Mouse (Mus musculus) midbrain, postnatal 0 days (tissue): ENCODE results near the gene Fam89b. TPM values are rescaled to one million over a fixed set of nuclear protein-coding genes. Genes with fewer than 3 reads are reported as not detected.
"Not testable (repeated sequence)": the region's sequence is repeated elsewhere in the genome, so short reads cannot be mapped to it uniquely, and the experiment has no call there.

Experiments used
- ATAC-seq: fragments of 200-750 bp; cut with Nextera tagmentation; 2 replicates; pipeline ENCODE4 v1.8.0; 2017; ENCODE audit warnings: moderate number of reproducible peaks, mild to moderate bottlenecking, moderate TSS enrichment, moderate library complexity; ENCODE audit not compliant: low FRiP score
- DNase-seq: peaks from one replicate; pipeline ENCODE4 v3.0.0-alpha.2; 2015; ENCODE audit warnings: low spot score
- H3K27ac ChIP-seq: fragments of 300-500 bp; sonication (generic); 2 replicates; pipeline ENCODE4 v1.5.1; 2014; ENCODE audit warnings: low read depth, mild to moderate bottlenecking, low read length, mixed read lengths
- H3K27me3 ChIP-seq: fragments of 300-500 bp; sonication (generic); 2 replicates; pipeline ENCODE4 v1.6.1; 2014; ENCODE audit warnings: low read length, control low read depth, mixed read lengths; ENCODE audit not compliant: insufficient read depth
- H3K36me3 ChIP-seq: fragments of 300-500 bp; sonication (generic); 2 replicates; pipeline ENCODE4 v1.6.1; 2014; ENCODE audit warnings: low read length, control low read depth, mixed read lengths; ENCODE audit not compliant: insufficient read depth
- H3K4me1 ChIP-seq: fragments of 300-500 bp; sonication (generic); 2 replicates; pipeline ENCODE4 v1.6.1; 2014; ENCODE audit warnings: mild to moderate bottlenecking, control low read depth, antibody characterized with exemption, low read length, mixed read lengths; ENCODE audit not compliant: insufficient read depth
- H3K4me2 ChIP-seq: fragments of 300-500 bp; sonication (generic); 2 replicates; pipeline ENCODE4 v1.6.1; 2014; ENCODE audit warnings: low read depth, mild to moderate bottlenecking, low read length, mixed read lengths; ENCODE audit not compliant: poor library complexity, severe bottlenecking
- H3K4me3 ChIP-seq: fragments of 300-500 bp; sonication (generic); 2 replicates; pipeline ENCODE4 v1.5.1; 2014; ENCODE audit warnings: low read depth, mild to moderate bottlenecking, low read length, moderate library complexity
- H3K9ac ChIP-seq: fragments of 300-500 bp; sonication (generic); replicated peaks from 2 replicates; pipeline ENCODE4 v1.6.1; 2014; ENCODE audit warnings: mild to moderate bottlenecking, low read length, moderate library complexity, mixed read lengths; ENCODE audit not compliant: poor library complexity, severe bottlenecking
- H3K9me3 ChIP-seq: fragments of 300-500 bp; sonication (generic); 2 replicates; pipeline ENCODE4 v1.6.1; 2016; ENCODE audit warnings: low read length, control low read depth
- CTCF ChIP-seq: IDR thresholded peaks from 2 replicates; pipeline ENCODE4 v1.5.1; 2016; ENCODE audit warnings: antibody characterized with exemption, mild to moderate bottlenecking
- WGBS: fragments of 180-500 bp; shearing (Covaris S2); extraction: QIAGEN DNeasy Blood & Tissue Kit; methylation state at CpG from one replicate; pipeline ENCODE4 v1.1.7; 2014; 5-methylcytosine and 5-hydroxymethylcytosine counted together
- polyA plus RNA-seq: library from polyadenylated mRNA; unstranded; fragments of >200 nt; fragmentation: Nextera tagmentation; extraction: Ambion mirVana; gene quantifications from 2 replicates; pipeline ENCODE4 v1.2.1, GENCODE M21; 2015
- total RNA-seq: library from RNA; depleted of rRNA; stranded (reverse); fragments of >200 nt; gene quantifications from 2 replicates; pipeline ENCODE4 v1.2.3, GENCODE M21; 2014

Gene Fam89b
- total and polyA plus RNA-seq, 2 experiments from 2014 or later = 126 to 178 TPM

- no peaks in the 10 kb centered on the region for H3K27me3 ChIP-seq
- H3K4me2 ChIP-seq = peak overlapping the region; percentile 100
- H3K4me1 ChIP-seq = peaks cover 16% of the 10 kb centered on the region
- peak overlapping the region; percentile 84 for H3K9ac ChIP-seq
- no peak for DNase-seq
- H3K27ac ChIP-seq = peak overlapping the region; percentile 76
- no peaks in the 10 kb centered on the region for H3K9me3 ChIP-seq
- under 1% methylated on average over 7 of the region's 7 CpGs for WGBS
- TF ChIP-seq CTCF = no peak
- ATAC-seq = no peak
- H3K4me3 ChIP-seq = peak overlapping the region; percentile 92
- H3K36me3 ChIP-seq = peaks cover 35% of the 10 kb centered on the region
These were observed 40.4 kb downstream of the Fam89b start for GRCm38 (mm10) chr19:5689088-5689428.

GRCm38 (mm10) chr19:5688200-5689087, 41.0 kb downstream of the Fam89b start, which contains the start of the genes Map3k11 and Pcnx3:
TSS of gene Map3k11 (plus strand) at chr19:5688742.
TSS of gene Pcnx3 (minus strand) at chr19:5688908.
- Histone ChIP-seq H3K4me2 (peak within 1 kb of the TSS; percentile 100), H3K9me3 (no peaks in the 10 kb centered on the region), H3K27ac (peak within 1 kb of the TSS; percentile 76), H3K4me1 (peaks cover 16% of the 10 kb centered on the region), H3K36me3 (peaks cover 38% of the 10 kb centered on the region), H3K9ac (peak within 1 kb of the TSS; percentile 89), H3K27me3 (no peaks in the 10 kb centered on the region), H3K4me3 (peak within 1 kb of the TSS; percentile 92)
- peak; percentile 57 for TF ChIP-seq CTCF
- ATAC-seq (peak; percentile 94), DNase-seq (peak; percentile 99)
- under 1% methylated on average over 66 of the region's 69 CpGs for WGBS

GRCm38 (mm10) chr19:5687738-5688137, 41.7 kb downstream of the Fam89b start:
- ATAC-seq (no peak), DNase-seq (no peak)
- no peaks in the 10 kb centered on the region for H3K9me3 ChIP-seq
- peak overlapping the region; percentile 92 for H3K4me3 ChIP-seq
- peak overlapping the region; percentile 100 for H3K4me2 ChIP-seq
- no peaks in the 10 kb centered on the region for H3K27me3 ChIP-seq
- peaks cover 43% of the 10 kb centered on the region for H3K36me3 ChIP-seq
- H3K27ac ChIP-seq = peak overlapping the region; percentile 74
- H3K4me1 ChIP-seq = peaks cover 16% of the 10 kb centered on the region
- no peak for TF ChIP-seq CTCF
- H3K9ac ChIP-seq = peak overlapping the region; percentile 89
- 21% methylated on average over 9 of the region's 9 CpGs for WGBS

- not testable (repeated sequence) for H3K9me3 ChIP-seq, H3K27ac ChIP-seq, ATAC-seq, H3K27me3 ChIP-seq, H3K9ac ChIP-seq, DNase-seq
- Histone ChIP-seq H3K36me3 (peaks cover 49% of the 10 kb centered on the region), H3K4me1 (peaks cover 16% of the 10 kb centered on the region), H3K4me3 (peak overlapping the region; percentile 92; the same call in 1 of the 2 replicates), H3K4me2 (peak overlapping the region; percentile 100; the same call in 1 of the 2 replicates)
- 98% methylated on average over 12 of the region's 12 CpGs for WGBS
These were observed 42.5 kb downstream of the Fam89b start for GRCm38 (mm10) chr19:5686954-5687353.

GRCm38 (mm10) chr19:5686437-5686836, 43.0 kb downstream of the Fam89b start:
- H3K9ac ChIP-seq = no peak overlapping the region
- DNase-seq = no peak
- no peak for TF ChIP-seq CTCF
- H3K9me3 ChIP-seq = no peaks in the 10 kb centered on the region
- WGBS = 94% methylated on average over 13 of the region's 13 CpGs
- H3K27ac ChIP-seq = no peak overlapping the region
- H3K4me1 ChIP-seq = peaks cover 16% of the 10 kb centered on the region
- H3K36me3 ChIP-seq = peaks cover 53% of the 10 kb centered on the region
- no peak overlapping the region for H3K4me3 ChIP-seq
- no peak for ATAC-seq
- H3K4me2 ChIP-seq = no peak overlapping the region
- no peaks in the 10 kb centered on the region for H3K27me3 ChIP-seq

- 94% methylated on average over 11 of the region's 11 CpGs for WGBS
- Histone ChIP-seq H3K4me2 (no peak overlapping the region), H3K9me3 (no peaks in the 10 kb centered on the region), H3K27me3 (no peaks in the 10 kb centered on the region), H3K9ac (no peak overlapping the region), H3K4me1 (peaks cover 15% of the 10 kb centered on the region), H3K36me3 (peaks cover 59% of the 10 kb centered on the region), H3K4me3 (no peak overlapping the region), H3K27ac (no peak overlapping the region)
- ATAC-seq (no peak), DNase-seq (no peak)
- no peak for TF ChIP-seq CTCF
These were observed 43.6 kb downstream of the Fam89b start for GRCm38 (mm10) chr19:5685861-5686260.
